Mouse (Mus musculus): ENCODE results near the gene Nrp1.

- no peak for TF ChIP-seq ZC3H11A (IDR thresholded peaks at IDR 0.05; ENCODE audit: low read depth, low read length)
- TF ChIP-seq RAD21 (IDR thresholded peaks at IDR 0.05; ENCODE audit: low read depth, low read length): no peak
Measured at GRCm38 (mm10) chr8:128474614-128475013, 116.2 kb downstream of the Nrp1 start.

Data from CH12.LX (cell line).